Mouse (Mus musculus): ENCODE results near the gene Cnr2. TPM values are rescaled to one million over a fixed set of nuclear protein-coding genes. Genes with fewer than 3 reads are reported as not detected.
A peak's percentile ranks its signal among the peaks of the same experiment; 100 is the strongest.

Cnr2 gene
- polyA plus RNA-seq, 1 experiment: not detected

DNA sequence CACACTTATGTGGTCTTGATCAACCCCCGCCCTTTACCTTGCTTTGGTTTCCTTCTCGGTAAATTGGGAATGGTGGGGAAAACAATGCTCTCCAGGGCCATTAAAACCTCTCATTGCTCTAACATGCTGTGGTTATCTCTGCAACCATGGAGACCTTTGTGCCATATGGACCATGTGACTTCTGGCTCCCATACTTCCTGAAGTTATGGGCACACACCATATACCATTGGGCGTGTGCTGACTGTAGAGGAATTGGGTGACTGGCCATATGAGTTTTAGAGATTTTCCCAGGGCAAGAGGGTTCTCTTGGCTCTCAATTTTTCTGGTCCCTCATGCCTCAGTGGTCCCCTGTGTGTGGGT lies 24.1 kb downstream of the Cnr2 start:
- Histone ChIP-seq H3K4me1 (ENCODE audit: control insufficient read depth, insufficient read depth, low read length) (0 out of 2 replicates have a peak, but pooled peaks cover 3% of the 10 kb centered on the region), H3K4me3 (ENCODE audit: insufficient read depth, low read length) (no peak overlapping the region), H3K27ac (ENCODE audit: insufficient read depth, low read length) (no peak overlapping the region)
- no peak for TF ChIP-seq POLR2A (IDR thresholded peaks at IDR 0.05; ENCODE audit: low read depth, low read length)
- TF ChIP-seq CTCF (IDR thresholded peaks at IDR 0.05; ENCODE audit: borderline replicate concordance, insufficient read depth, low read length): no peak

- peak; percentile 89 for TF ChIP-seq POLR2A (IDR thresholded peaks at IDR 0.05; ENCODE audit: low read depth, low read length)
- peak; percentile 33; the same call in 1 of the 2 replicates for TF ChIP-seq CTCF (IDR thresholded peaks at IDR 0.05; ENCODE audit: borderline replicate concordance, insufficient read depth, low read length)
- H3K27ac ChIP-seq (ENCODE audit: insufficient read depth, low read length): no peak within 1 kb of the TSS
- peak within 1 kb of the TSS; percentile 95 for H3K4me3 ChIP-seq (ENCODE audit: insufficient read depth, low read length)
- 0 out of 2 replicates have a peak, but pooled peaks cover 3% of the 10 kb centered on the region for H3K4me1 ChIP-seq (ENCODE audit: control insufficient read depth, insufficient read depth, low read length)
Observed at GRCm38 (mm10) chr4:135920304-135921241, 25.4 kb downstream of the Cnr2 start, which contains the start of gene Fuca1. Gene Fuca1, plus strand, starts transcription at chr4:135920735.

GRCm38 (mm10) chr4:135921257-135922120 lies 26.3 kb downstream of the Cnr2 start:
- peak overlapping the region; percentile 95 for H3K4me3 ChIP-seq (ENCODE audit: insufficient read depth, low read length)
- 0 out of 2 replicates have a peak, but pooled peaks cover 3% of the 10 kb centered on the region for H3K4me1 ChIP-seq (ENCODE audit: control insufficient read depth, insufficient read depth, low read length)
- H3K27ac ChIP-seq (ENCODE audit: insufficient read depth, low read length): no peak overlapping the region
- TF ChIP-seq POLR2A (IDR thresholded peaks at IDR 0.05; ENCODE audit: low read depth, low read length) (no peak), CTCF (IDR thresholded peaks at IDR 0.05; ENCODE audit: borderline replicate concordance, insufficient read depth, low read length) (no peak)

GRCm38 (mm10) chr4:135922190-135922589 lies 27.0 kb downstream of the Cnr2 start:
- TF ChIP-seq POLR2A (IDR thresholded peaks at IDR 0.05; ENCODE audit: low read depth, low read length): no peak
- no peak for TF ChIP-seq CTCF (IDR thresholded peaks at IDR 0.05; ENCODE audit: borderline replicate concordance, insufficient read depth, low read length)
- Histone ChIP-seq H3K4me1 (ENCODE audit: control insufficient read depth, insufficient read depth, low read length) (0 out of 2 replicates have a peak, but pooled peaks cover 3% of the 10 kb centered on the region), H3K4me3 (ENCODE audit: insufficient read depth, low read length) (peak overlapping the region; percentile 95; the same call in 1 of the 2 replicates), H3K27ac (ENCODE audit: insufficient read depth, low read length) (no peak overlapping the region)

DNA sequence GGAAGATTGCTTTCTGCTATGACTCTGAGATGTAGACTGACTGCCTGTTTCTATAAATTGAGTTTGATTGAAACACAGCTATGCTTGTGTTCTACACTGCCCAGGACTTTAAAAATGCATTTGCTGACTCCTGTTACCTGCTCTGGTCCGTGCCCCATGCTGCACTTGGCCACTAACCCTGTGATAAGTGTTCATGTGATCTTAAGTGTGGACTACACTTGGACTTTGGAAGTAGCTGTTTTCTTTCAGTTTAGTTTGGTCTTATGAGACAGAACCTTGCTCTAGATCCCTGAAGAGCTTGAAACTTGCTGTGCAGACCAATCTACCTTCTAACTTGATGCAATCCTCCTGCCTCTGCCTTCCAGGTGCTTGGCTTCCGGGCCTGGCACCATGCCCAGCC lies 29.2 kb downstream of the Cnr2 start:
- TF ChIP-seq CTCF (IDR thresholded peaks at IDR 0.05; ENCODE audit: borderline replicate concordance, insufficient read depth, low read length) (no peak), POLR2A (IDR thresholded peaks at IDR 0.05; ENCODE audit: low read depth, low read length) (no peak)
- 0 out of 2 replicates have a peak, but pooled peaks cover 3% of the 10 kb centered on the region for H3K4me1 ChIP-seq (ENCODE audit: control insufficient read depth, insufficient read depth, low read length)
- no peak overlapping the region for H3K27ac ChIP-seq (ENCODE audit: insufficient read depth, low read length)
- H3K4me3 ChIP-seq (ENCODE audit: insufficient read depth, low read length): no peak overlapping the region

DNA sequence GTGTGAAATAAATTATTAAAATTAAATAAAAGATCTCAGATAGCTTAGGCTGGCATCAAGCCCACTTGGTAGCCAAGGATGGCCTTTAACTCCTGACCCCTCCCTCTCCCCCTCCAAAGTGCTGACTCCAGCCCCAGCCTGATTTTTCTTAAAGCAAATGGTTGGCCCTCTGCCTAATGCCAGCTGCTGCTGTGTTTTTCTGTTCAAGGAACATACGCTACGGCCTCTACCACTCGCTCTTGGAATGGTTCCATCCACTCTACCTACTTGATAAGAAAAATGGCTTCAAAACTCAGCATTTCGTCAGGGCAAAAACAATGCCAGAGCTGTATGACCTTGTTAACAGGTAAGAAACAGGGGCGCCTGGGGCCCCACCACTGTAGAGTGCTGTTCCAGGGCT lies 30.1 kb downstream of the Cnr2 start:
- TF ChIP-seq CTCF (IDR thresholded peaks at IDR 0.05; ENCODE audit: borderline replicate concordance, insufficient read depth, low read length) (no peak), POLR2A (IDR thresholded peaks at IDR 0.05; ENCODE audit: low read depth, low read length) (no peak)
- 0 out of 2 replicates have a peak, but pooled peaks cover 3% of the 10 kb centered on the region for H3K4me1 ChIP-seq (ENCODE audit: control insufficient read depth, insufficient read depth, low read length)
- H3K4me3 ChIP-seq (ENCODE audit: insufficient read depth, low read length): no peak overlapping the region
- no peak overlapping the region for H3K27ac ChIP-seq (ENCODE audit: insufficient read depth, low read length)

GRCm38 (mm10) chr4:135926195-135926808 lies 31.1 kb downstream of the Cnr2 start:
- no peak for TF ChIP-seq POLR2A (IDR thresholded peaks at IDR 0.05; ENCODE audit: low read depth, low read length)
- no peak for TF ChIP-seq CTCF (IDR thresholded peaks at IDR 0.05; ENCODE audit: borderline replicate concordance, insufficient read depth, low read length)
- no peak overlapping the region for H3K27ac ChIP-seq (ENCODE audit: insufficient read depth, low read length)
- 0 out of 2 replicates have a peak, but pooled peaks cover 3% of the 10 kb centered on the region for H3K4me1 ChIP-seq (ENCODE audit: control insufficient read depth, insufficient read depth, low read length)
- H3K4me3 ChIP-seq (ENCODE audit: insufficient read depth, low read length): no peak overlapping the region

GRCm38 (mm10) chr4:135926861-135927260 lies 31.7 kb downstream of the Cnr2 start:
- TF ChIP-seq CTCF (IDR thresholded peaks at IDR 0.05; ENCODE audit: borderline replicate concordance, insufficient read depth, low read length) (no peak), POLR2A (IDR thresholded peaks at IDR 0.05; ENCODE audit: low read depth, low read length) (no peak)
- Histone ChIP-seq H3K4me1 (ENCODE audit: control insufficient read depth, insufficient read depth, low read length) (0 out of 2 replicates have a peak, but pooled peaks cover under 1% of the 10 kb centered on the region), H3K27ac (ENCODE audit: insufficient read depth, low read length) (no peak overlapping the region), H3K4me3 (ENCODE audit: insufficient read depth, low read length) (no peak overlapping the region)

DNA sequence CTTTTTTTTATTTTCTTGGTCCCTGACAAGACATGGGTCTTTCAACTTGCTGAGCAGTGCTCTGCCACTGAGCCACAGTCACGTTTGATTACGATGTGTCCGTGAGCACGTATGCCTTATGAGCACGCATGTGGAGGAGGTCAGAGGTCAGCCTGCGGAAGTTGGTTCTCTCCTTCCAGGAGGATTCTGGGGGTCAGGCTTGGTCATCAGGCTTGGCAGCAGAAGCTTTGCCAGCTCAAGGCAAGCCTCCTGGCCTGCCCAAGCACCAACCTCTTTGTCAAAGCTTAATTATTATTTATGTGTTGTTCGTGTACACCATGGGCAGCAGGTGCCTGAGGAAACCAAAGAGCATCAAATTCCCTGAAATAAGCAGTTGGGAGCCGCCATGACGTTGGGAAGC lies 33.2 kb downstream of the Cnr2 start:
- no peaks in the 10 kb centered on the region for H3K4me1 ChIP-seq (ENCODE audit: control insufficient read depth, insufficient read depth, low read length)
- TF ChIP-seq POLR2A (IDR thresholded peaks at IDR 0.05; ENCODE audit: low read depth, low read length) (no peak), CTCF (IDR thresholded peaks at IDR 0.05; ENCODE audit: borderline replicate concordance, insufficient read depth, low read length) (no peak)

More for the DNA sequence above, 33.2 kb downstream of the Cnr2 start:
- Histone ChIP-seq H3K27ac (ENCODE audit: insufficient read depth, low read length) (no peak overlapping the region), H3K4me3 (ENCODE audit: insufficient read depth, low read length) (no peak overlapping the region)
